Mouse (Mus musculus): ENCODE results near the gene Asb3. TPM values are rescaled to one million over a fixed set of nuclear protein-coding genes. Genes with fewer than 3 reads are reported as not detected.

Gene Asb3
- polyA plus RNA-seq, 1 experiment from 2014 or later: 35.6 TPM

GRCm38 (mm10) chr11:30923283-30923682 is 38.1 kb downstream of the Asb3 start:
- Histone ChIP-seq H3K27ac (replicated peaks; ENCODE audit: low read depth, low read length) (no peak overlapping the region), H3K4me1 (ENCODE audit: control insufficient read depth, insufficient read depth, low read length) (no peaks in the 10 kb centered on the region), H3K4me3 (replicated peaks; ENCODE audit: low read depth, low read length) (no peak overlapping the region), H3K9ac (replicated peaks; ENCODE audit: low read length) (no peak overlapping the region), H3K36me3 (ENCODE audit: control insufficient read depth, insufficient read depth, low read length) (peaks cover 22% of the 10 kb centered on the region), H3K4me2 (ENCODE audit: low read length) (no peak overlapping the region), H3K9me3 (ENCODE audit: control insufficient read depth, low read length) (no peaks in the 10 kb centered on the region), H3K27me3 (ENCODE audit: control insufficient read depth, insufficient read depth, low read length) (no peaks in the 10 kb centered on the region)
- DNase-seq (no peak), ATAC-seq (ENCODE audit: low FRiP score, low TSS enrichment) (no peak)
- 98% methylated on average over 3 of the region's 3 CpGs for WGBS

GRCm38 (mm10) chr11:30928079-30928478 is 42.9 kb downstream of the Asb3 start:
- DNase-seq (no peak), ATAC-seq (ENCODE audit: low FRiP score, low TSS enrichment) (no peak)
- no peaks in the 10 kb centered on the region for H3K4me1 ChIP-seq (ENCODE audit: control insufficient read depth, insufficient read depth, low read length)
- peaks cover 43% of the 10 kb centered on the region for H3K36me3 ChIP-seq (ENCODE audit: control insufficient read depth, insufficient read depth, low read length)
- H3K27ac ChIP-seq (replicated peaks; ENCODE audit: low read depth, low read length): no peak overlapping the region
- H3K4me3 ChIP-seq (replicated peaks; ENCODE audit: low read depth, low read length): no peak overlapping the region
- no peak overlapping the region for H3K9ac ChIP-seq (replicated peaks; ENCODE audit: low read length)
- no peak overlapping the region for H3K4me2 ChIP-seq (ENCODE audit: low read length)
- H3K27me3 ChIP-seq (ENCODE audit: control insufficient read depth, insufficient read depth, low read length): no peaks in the 10 kb centered on the region
- H3K9me3 ChIP-seq (ENCODE audit: control insufficient read depth, low read length): no peaks in the 10 kb centered on the region

GRCm38 (mm10) chr11:30928498-30928897 is 43.3 kb downstream of the Asb3 start:
- peaks cover 44% of the 10 kb centered on the region for H3K36me3 ChIP-seq (ENCODE audit: control insufficient read depth, insufficient read depth, low read length)

GRCm38 (mm10) chr11:30943522-30943921 is 58.3 kb downstream of the Asb3 start:
- no peak overlapping the region for H3K27ac ChIP-seq (replicated peaks; ENCODE audit: low read depth, low read length)
- peaks cover 80% of the 10 kb centered on the region for H3K36me3 ChIP-seq (ENCODE audit: control insufficient read depth, insufficient read depth, low read length)
- no peaks in the 10 kb centered on the region for H3K4me1 ChIP-seq (ENCODE audit: control insufficient read depth, insufficient read depth, low read length)
- H3K27me3 ChIP-seq (ENCODE audit: control insufficient read depth, insufficient read depth, low read length): no peaks in the 10 kb centered on the region
- 98% methylated on average over 2 of the region's 2 CpGs for WGBS
- DNase-seq: no peak
- no peak overlapping the region for H3K9ac ChIP-seq (replicated peaks; ENCODE audit: low read length)
- H3K4me3 ChIP-seq (replicated peaks; ENCODE audit: low read depth, low read length): no peak overlapping the region
- no peaks in the 10 kb centered on the region for H3K9me3 ChIP-seq (ENCODE audit: control insufficient read depth, low read length)
- no peak for ATAC-seq (ENCODE audit: low FRiP score, low TSS enrichment)
- no peak overlapping the region for H3K4me2 ChIP-seq (ENCODE audit: low read length)

More at GRCm38 (mm10) chr11:30928498-30928897, 43.3 kb downstream of the Asb3 start:
- H3K9ac ChIP-seq (replicated peaks; ENCODE audit: low read length): no peak overlapping the region
- 93% methylated on average over 1 of the region's 1 CpGs for WGBS
- H3K4me3 ChIP-seq (replicated peaks; ENCODE audit: low read depth, low read length): no peak overlapping the region
- H3K27me3 ChIP-seq (ENCODE audit: control insufficient read depth, insufficient read depth, low read length): no peaks in the 10 kb centered on the region
- no peak for ATAC-seq (ENCODE audit: low FRiP score, low TSS enrichment)
- no peak overlapping the region for H3K27ac ChIP-seq (replicated peaks; ENCODE audit: low read depth, low read length)
- DNase-seq: no peak
- H3K9me3 ChIP-seq (ENCODE audit: control insufficient read depth, low read length): no peaks in the 10 kb centered on the region
- no peaks in the 10 kb centered on the region for H3K4me1 ChIP-seq (ENCODE audit: control insufficient read depth, insufficient read depth, low read length)
- no peak overlapping the region for H3K4me2 ChIP-seq (ENCODE audit: low read length)

- ATAC-seq (ENCODE audit: low FRiP score, low TSS enrichment): no peak
- H3K4me1 ChIP-seq (ENCODE audit: control insufficient read depth, insufficient read depth, low read length): peaks cover 13% of the 10 kb centered on the region
- H3K9me3 ChIP-seq (ENCODE audit: control insufficient read depth, low read length): 0 out of 2 replicates have a peak, but pooled peaks cover 5% of the 10 kb centered on the region
- WGBS: 80% methylated on average over 5 of the region's 5 CpGs
- peak overlapping the region; percentile 74; the same call in 1 of the 2 replicates for H3K9ac ChIP-seq (replicated peaks; ENCODE audit: low read length)
- H3K4me3 ChIP-seq (replicated peaks; ENCODE audit: low read depth, low read length): peak overlapping the region; percentile 60
- no peak for DNase-seq
- H3K27ac ChIP-seq (replicated peaks; ENCODE audit: low read depth, low read length): no peak overlapping the region
- no peaks in the 10 kb centered on the region for H3K27me3 ChIP-seq (ENCODE audit: control insufficient read depth, insufficient read depth, low read length)
- H3K4me2 ChIP-seq (ENCODE audit: low read length): peak overlapping the region; percentile 58
- H3K36me3 ChIP-seq (ENCODE audit: control insufficient read depth, insufficient read depth, low read length): peaks cover 42% of the 10 kb centered on the region
Measured at GRCm38 (mm10) chr11:30952829-30953228, 67.6 kb downstream of the Asb3 start.

- peak overlapping the region; percentile 60 for H3K4me3 ChIP-seq (replicated peaks; ENCODE audit: low read depth, low read length)
- peak overlapping the region; percentile 58 for H3K4me2 ChIP-seq (ENCODE audit: low read length)
- peaks cover 13% of the 10 kb centered on the region for H3K4me1 ChIP-seq (ENCODE audit: control insufficient read depth, insufficient read depth, low read length)
- peaks cover 37% of the 10 kb centered on the region for H3K36me3 ChIP-seq (ENCODE audit: control insufficient read depth, insufficient read depth, low read length)
- WGBS: 1% methylated on average over 31 of the region's 32 CpGs
- 0 out of 2 replicates have a peak, but pooled peaks cover 7% of the 10 kb centered on the region for H3K9me3 ChIP-seq (ENCODE audit: control insufficient read depth, low read length)
- peak overlapping the region; percentile 84 for H3K27ac ChIP-seq (replicated peaks; ENCODE audit: low read depth, low read length)
- ATAC-seq (ENCODE audit: low FRiP score, low TSS enrichment): peak; percentile 91
- H3K27me3 ChIP-seq (ENCODE audit: control insufficient read depth, insufficient read depth, low read length): no peaks in the 10 kb centered on the region
- H3K9ac ChIP-seq (replicated peaks; ENCODE audit: low read length): peak overlapping the region; percentile 74
- DNase-seq: peak; percentile 72
Measured at GRCm38 (mm10) chr11:30953469-30954154, 68.4 kb downstream of the Asb3 start.

GRCm38 (mm10) chr11:30954279-30954725 is 69.1 kb downstream of the Asb3 start, which contains the start of gene Erlec1:
Gene Erlec1 (minus strand): TSS chr11:30954335.
- no peaks in the 10 kb centered on the region for H3K27me3 ChIP-seq (ENCODE audit: control insufficient read depth, insufficient read depth, low read length)
- peak; percentile 98 for ATAC-seq (ENCODE audit: low FRiP score, low TSS enrichment)
- peak within 1 kb of the TSS; percentile 60 for H3K4me3 ChIP-seq (replicated peaks; ENCODE audit: low read depth, low read length)
- H3K27ac ChIP-seq (replicated peaks; ENCODE audit: low read depth, low read length): peak within 1 kb of the TSS; percentile 84
- H3K4me1 ChIP-seq (ENCODE audit: control insufficient read depth, insufficient read depth, low read length): peaks cover 13% of the 10 kb centered on the region
- H3K9ac ChIP-seq (replicated peaks; ENCODE audit: low read length): peak within 1 kb of the TSS; percentile 85
- H3K9me3 ChIP-seq (ENCODE audit: control insufficient read depth, low read length): 0 out of 2 replicates have a peak, but pooled peaks cover 12% of the 10 kb centered on the region
- H3K36me3 ChIP-seq (ENCODE audit: control insufficient read depth, insufficient read depth, low read length): peaks cover 30% of the 10 kb centered on the region
- peak within 1 kb of the TSS; percentile 82 for H3K4me2 ChIP-seq (ENCODE audit: low read length)
- WGBS: 1% methylated on average over 40 of the region's 40 CpGs
- DNase-seq: peak; percentile 96

- no peak overlapping the region for H3K27ac ChIP-seq (replicated peaks; ENCODE audit: low read depth, low read length)
- H3K36me3 ChIP-seq (ENCODE audit: control insufficient read depth, insufficient read depth, low read length): no peaks in the 10 kb centered on the region
- 32% methylated on average over 2 of the region's 2 CpGs for WGBS
- peak overlapping the region; percentile 76 for H3K4me2 ChIP-seq (ENCODE audit: low read length)
- 0 out of 2 replicates have a peak, but pooled peaks cover 4% of the 10 kb centered on the region for H3K4me1 ChIP-seq (ENCODE audit: control insufficient read depth, insufficient read depth, low read length)
- no peaks in the 10 kb centered on the region for H3K9me3 ChIP-seq (ENCODE audit: control insufficient read depth, low read length)
- H3K4me3 ChIP-seq (replicated peaks; ENCODE audit: low read depth, low read length): peak overlapping the region; percentile 60
- DNase-seq (peak; percentile 4), ATAC-seq (ENCODE audit: low FRiP score, low TSS enrichment) (no peak)
- H3K9ac ChIP-seq (replicated peaks; ENCODE audit: low read length): peak overlapping the region; percentile 74; the same call in 1 of the 2 replicates
- no peaks in the 10 kb centered on the region for H3K27me3 ChIP-seq (ENCODE audit: control insufficient read depth, insufficient read depth, low read length)
Measured at GRCm38 (mm10) chr11:30985237-30985636, 100.0 kb downstream of the Asb3 start.

Data from midbrain, embryonic 14.5 days (tissue).